Mouse (Mus musculus) lung, embryonic 16.5 days (tissue): ENCODE data around the gene Cacna1a. TPM values are rescaled to one million over a fixed set of nuclear protein-coding genes. Genes with fewer than 3 reads are reported as not detected.

Experiments
- ATAC-seq: fragments of 200-750 bp; cut with Nextera tagmentation; 2 replicates; pipeline ENCODE4 v1.8.0; 2017; ENCODE audit warnings: low read depth, mild to moderate bottlenecking, moderate library complexity
- H3K27ac ChIP-seq: fragments of 300-500 bp; sonication (generic); 2 replicates; pipeline ENCODE4 v1.5.1; 2014; ENCODE audit warnings: mild to moderate bottlenecking, control low read depth, low read length
- H3K27me3 ChIP-seq: fragments of 300-500 bp; sonication (generic); 2 replicates; pipeline ENCODE4 v1.6.1; 2014; ENCODE audit warnings: low read depth, low read length, mixed read lengths; ENCODE audit not compliant: control insufficient read depth, insufficient read depth
- H3K36me3 ChIP-seq: fragments of 300-500 bp; sonication (generic); 2 replicates; pipeline ENCODE4 v1.6.1; 2014; ENCODE audit warnings: low read length; ENCODE audit not compliant: control insufficient read depth, insufficient read depth
- H3K4me1 ChIP-seq: fragments of 300-500 bp; sonication (generic); replicated peaks from 2 replicates; pipeline ENCODE4 v1.6.1; 2014; ENCODE audit warnings: low read length, mixed read lengths; ENCODE audit not compliant: control insufficient read depth, insufficient read depth
- H3K4me2 ChIP-seq: fragments of 300-500 bp; sonication (generic); 2 replicates; pipeline ENCODE4 v1.6.1; 2014; ENCODE audit warnings: low read depth, low read length, control low read depth
- H3K4me3 ChIP-seq: fragments of 300-500 bp; sonication (generic); 2 replicates; pipeline ENCODE4 v1.5.1; 2014; ENCODE audit warnings: mild to moderate bottlenecking, low read length, control low read depth
- H3K9ac ChIP-seq: fragments of 300-500 bp; sonication (generic); 2 replicates; pipeline ENCODE4 v1.6.1; 2014; ENCODE audit warnings: low read length, control low read depth
- H3K9me3 ChIP-seq: fragments of 300-500 bp; sonication (generic); 2 replicates; pipeline ENCODE4 v1.6.1; 2016; ENCODE audit warnings: low read length; ENCODE audit not compliant: control insufficient read depth
- WGBS: fragments of 180-500 bp; shearing (Covaris S2); extraction: QIAGEN DNeasy Blood & Tissue Kit; methylation state at CpG from one replicate; pipeline ENCODE4 v1.1.7; 2014; 5-methylcytosine and 5-hydroxymethylcytosine counted together
- polyA plus RNA-seq: library from polyadenylated mRNA; unstranded; fragments of >200 nt; fragmentation: Nextera tagmentation; extraction: Ambion mirVana; gene quantifications from 2 replicates; pipeline ENCODE4 v1.2.1, GENCODE M21; 2015

Gene Cacna1a
- polyA plus RNA-seq, 1 experiment from 2014 or later: 1.9 TPM

- Histone ChIP-seq H3K36me3 (no peaks in the 10 kb centered on the region), H3K27me3 (no peaks in the 10 kb centered on the region), H3K9ac (no peak overlapping the region), H3K4me3 (no peak overlapping the region), H3K4me1 (peaks cover 39% of the 10 kb centered on the region), H3K9me3 (no peaks in the 10 kb centered on the region), H3K4me2 (peak overlapping the region; percentile 69), H3K27ac (peak overlapping the region; percentile 98)
- 47% methylated on average over 4 of the region's 4 CpGs for WGBS
- no peak for ATAC-seq
Measured at GRCm38 (mm10) chr8:84657680-84658079, 269.4 kb downstream of the Cacna1a start.

DNA sequence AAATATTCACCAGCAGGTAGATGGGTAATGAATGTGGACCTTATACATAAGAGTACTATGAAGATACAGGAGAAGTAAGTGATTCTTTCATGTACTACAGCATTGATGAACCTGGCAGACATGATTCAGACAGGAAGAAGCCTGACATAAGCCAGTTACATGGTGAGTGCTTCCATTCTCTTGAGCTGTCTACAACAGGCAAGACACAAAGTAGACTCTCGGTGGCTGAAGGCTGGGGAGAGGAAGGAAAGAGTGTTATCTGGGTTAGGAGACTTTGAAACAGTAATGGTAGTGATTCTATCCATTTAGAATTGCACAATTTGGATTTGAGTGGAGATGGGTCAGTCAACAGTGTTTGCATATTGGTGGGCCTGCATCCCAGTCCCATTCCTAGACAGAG, 270.7 kb downstream of the Cacna1a start:
- no peak for ATAC-seq
- Histone ChIP-seq H3K4me2 (no peak overlapping the region), H3K4me3 (no peak overlapping the region), H3K9me3 (no peaks in the 10 kb centered on the region), H3K27me3 (no peaks in the 10 kb centered on the region), H3K9ac (no peak overlapping the region), H3K36me3 (no peaks in the 10 kb centered on the region), H3K27ac (peak overlapping the region; percentile 94), H3K4me1 (peaks cover 45% of the 10 kb centered on the region)
- WGBS: 67% methylated on average over 1 of the region's 1 CpGs

DNA sequence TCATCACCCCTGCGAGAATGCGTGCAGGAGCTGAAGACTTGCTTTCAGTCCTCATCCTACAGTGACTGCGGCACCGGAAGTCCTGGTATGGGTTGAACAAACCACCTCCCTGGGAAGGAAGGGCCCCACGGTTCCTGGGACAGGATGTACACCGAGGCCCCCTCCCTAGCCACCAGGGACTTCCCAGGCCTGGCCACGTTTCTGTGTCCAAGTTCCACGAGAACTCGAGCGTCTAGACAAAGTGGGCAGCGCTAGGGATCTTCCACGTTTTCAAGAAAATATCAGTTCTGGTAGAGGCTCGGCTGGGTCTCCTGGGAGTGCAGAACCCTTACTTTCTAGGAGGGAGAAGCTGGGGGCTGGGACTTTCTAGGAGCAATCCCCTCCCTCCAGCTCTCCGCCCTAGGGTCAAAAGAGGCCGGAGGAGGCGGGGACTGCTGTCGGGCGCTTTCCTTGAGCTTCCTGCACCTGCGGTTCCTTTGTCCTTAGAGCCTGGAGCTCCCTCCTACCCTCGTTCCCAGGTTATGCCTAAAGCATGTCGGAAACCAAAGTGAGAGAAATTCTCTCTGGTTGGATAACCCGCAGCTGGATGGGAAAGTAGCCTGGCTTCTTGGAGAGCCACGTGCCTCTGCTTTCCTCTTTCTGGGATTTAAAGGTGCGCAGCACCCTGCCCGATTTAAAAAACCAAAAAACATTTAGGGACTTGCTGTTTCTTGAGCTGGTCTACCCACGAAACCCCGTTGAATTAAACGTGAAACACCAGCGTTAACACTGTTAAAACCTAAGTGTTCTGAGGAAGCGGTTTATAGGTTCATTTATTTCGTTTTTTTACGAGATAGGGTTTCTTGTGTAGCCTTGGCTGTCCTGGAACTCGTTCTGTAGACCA, 271.9 kb downstream of the Cacna1a start:
- Histone ChIP-seq H3K27ac (peak overlapping the region; percentile 94), H3K4me3 (peak overlapping the region; percentile 86), H3K4me1 (peaks cover 41% of the 10 kb centered on the region), H3K9ac (peak overlapping the region; percentile 93), H3K4me2 (peak overlapping the region; percentile 63), H3K27me3 (no peaks in the 10 kb centered on the region), H3K9me3 (no peaks in the 10 kb centered on the region), H3K36me3 (no peaks in the 10 kb centered on the region)
- 3% methylated on average over 33 of the region's 33 CpGs for WGBS
- ATAC-seq: no peak

- WGBS: 2% methylated on average over 20 of the region's 20 CpGs
- no peaks in the 10 kb centered on the region for H3K27me3 ChIP-seq
- no peak for ATAC-seq
- peak overlapping the region; percentile 63 for H3K4me2 ChIP-seq
- H3K4me3 ChIP-seq: peak overlapping the region; percentile 86
- peak overlapping the region; percentile 93 for H3K9ac ChIP-seq
- H3K27ac ChIP-seq: peak overlapping the region; percentile 94
- H3K36me3 ChIP-seq: no peaks in the 10 kb centered on the region
- peaks cover 34% of the 10 kb centered on the region for H3K4me1 ChIP-seq
- no peaks in the 10 kb centered on the region for H3K9me3 ChIP-seq
Measured at GRCm38 (mm10) chr8:84660819-84661457, 272.7 kb downstream of the Cacna1a start.

GRCm38 (mm10) chr8:84661458-84661871, 273.2 kb downstream of the Cacna1a start:
- WGBS: under 1% methylated on average over 24 of the region's 24 CpGs
- peaks cover 29% of the 10 kb centered on the region for H3K4me1 ChIP-seq
- H3K27ac ChIP-seq: peak overlapping the region; percentile 94
- H3K9ac ChIP-seq: peak overlapping the region; percentile 93
- H3K27me3 ChIP-seq: no peaks in the 10 kb centered on the region
- ATAC-seq: peak; percentile 48
- peak overlapping the region; percentile 86 for H3K4me3 ChIP-seq
- H3K4me2 ChIP-seq: peak overlapping the region; percentile 63
- H3K36me3 ChIP-seq: no peaks in the 10 kb centered on the region
- no peaks in the 10 kb centered on the region for H3K9me3 ChIP-seq

DNA sequence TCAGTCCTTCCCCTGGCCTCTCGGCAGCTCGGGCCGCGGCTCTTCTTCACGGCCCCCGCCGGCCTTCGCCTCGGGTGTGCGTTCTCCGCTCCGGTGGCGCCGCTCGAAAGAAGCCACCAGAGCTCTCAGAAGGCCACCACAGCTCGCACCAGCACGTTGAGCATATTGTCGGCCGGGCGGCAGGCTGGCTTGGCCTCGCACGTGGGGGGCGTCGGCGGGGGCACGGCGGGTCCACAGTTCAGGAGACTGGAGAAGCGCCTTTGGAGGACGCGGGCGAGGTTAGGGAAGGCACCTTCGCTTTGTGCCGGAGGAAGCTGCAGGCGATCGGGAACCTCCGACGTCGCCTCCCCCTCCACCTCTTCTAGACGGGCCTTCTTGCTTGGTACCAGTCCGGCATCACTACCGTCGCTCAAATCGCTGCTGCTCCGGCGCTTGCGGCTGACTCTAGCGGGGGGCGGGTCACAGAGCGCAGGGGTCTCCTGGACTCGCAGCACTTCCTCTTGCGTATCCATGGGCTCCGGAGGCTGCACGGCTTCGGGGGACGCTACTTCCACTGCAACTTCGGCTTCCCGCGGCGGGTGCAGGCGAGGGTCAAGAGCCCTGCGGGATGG, 273.8 kb downstream of the Cacna1a start:
- Histone ChIP-seq H3K27ac (peak overlapping the region; percentile 94), H3K9ac (peak overlapping the region; percentile 93), H3K9me3 (no peaks in the 10 kb centered on the region), H3K4me3 (peak overlapping the region; percentile 86), H3K27me3 (no peaks in the 10 kb centered on the region), H3K36me3 (no peaks in the 10 kb centered on the region), H3K4me2 (peak overlapping the region; percentile 63), H3K4me1 (peaks cover 25% of the 10 kb centered on the region)
- ATAC-seq: no peak
- WGBS: under 1% methylated on average over 61 of the region's 61 CpGs

GRCm38 (mm10) chr8:84662581-84663065, 274.4 kb downstream of the Cacna1a start, which contains the start of gene Ier2:
Gene Ier2, minus strand, starts transcription at chr8:84662852.
- peak within 1 kb of the TSS; percentile 63 for H3K4me2 ChIP-seq
- under 1% methylated on average over 27 of the region's 27 CpGs for whole genome bisulfite sequencing
- peaks cover 19% of the 10 kb centered on the region for H3K4me1 ChIP-seq
- peak; percentile 75 for ATAC-seq
- H3K9me3 ChIP-seq: no peaks in the 10 kb centered on the region
- peak within 1 kb of the TSS; percentile 94 for H3K27ac ChIP-seq
- peak within 1 kb of the TSS; percentile 86 for H3K4me3 ChIP-seq
- no peaks in the 10 kb centered on the region for H3K36me3 ChIP-seq
- peak within 1 kb of the TSS; percentile 93 for H3K9ac ChIP-seq
- no peaks in the 10 kb centered on the region for H3K27me3 ChIP-seq

GRCm38 (mm10) chr8:84663483-84664327, 275.5 kb downstream of the Cacna1a start:
- peak overlapping the region; percentile 86 for H3K4me3 ChIP-seq
- peaks cover 14% of the 10 kb centered on the region for H3K4me1 ChIP-seq
- peak; percentile 84 for ATAC-seq
- peak overlapping the region; percentile 71 for H3K9ac ChIP-seq
- 0 out of 2 replicates have a peak, but pooled peaks cover 4% of the 10 kb centered on the region for H3K36me3 ChIP-seq
- no peaks in the 10 kb centered on the region for H3K27me3 ChIP-seq
- 2% methylated on average over 43 of the region's 43 CpGs for WGBS
- peak overlapping the region; percentile 63 for H3K4me2 ChIP-seq
- H3K27ac ChIP-seq: peak overlapping the region; percentile 99
- no peaks in the 10 kb centered on the region for H3K9me3 ChIP-seq
